Mouse (Mus musculus) midbrain, embryonic 13.5 days (tissue): Measurements from ENCODE around the gene Rad51b. TPM values are rescaled to one million over a fixed set of nuclear protein-coding genes. Genes with fewer than 3 reads are reported as not detected.

Experiments
- ATAC-seq: fragments of 200-750 bp; cut with Nextera tagmentation; 2 replicates; pipeline ENCODE4 v1.8.0; 2017; ENCODE audit warnings: mild to moderate bottlenecking, moderate TSS enrichment, moderate library complexity
- H3K27ac ChIP-seq: fragments of 300-500 bp; sonication (generic); 2 replicates; pipeline ENCODE4 v1.5.1; 2015; ENCODE audit warnings: inconsistent platforms, mild to moderate bottlenecking, moderate library complexity
- H3K27me3 ChIP-seq: fragments of 300-500 bp; sonication (generic); 2 replicates; pipeline ENCODE4 v1.6.1; 2015; ENCODE audit warnings: mild to moderate bottlenecking, inconsistent platforms
- H3K36me3 ChIP-seq: fragments of 300-500 bp; sonication (generic); 2 replicates; pipeline ENCODE4 v1.6.1; 2015; ENCODE audit warnings: mild to moderate bottlenecking, inconsistent platforms
- H3K4me1 ChIP-seq: fragments of 300-500 bp; sonication (generic); replicated peaks from 2 replicates; pipeline ENCODE4 v1.6.1; 2015; ENCODE audit warnings: inconsistent platforms
- H3K4me2 ChIP-seq: fragments of 300-500 bp; sonication (generic); replicated peaks from 2 replicates; pipeline ENCODE4 v1.6.1; 2015; ENCODE audit warnings: moderate library complexity, mild to moderate bottlenecking, inconsistent platforms
- H3K4me3 ChIP-seq: fragments of 300-500 bp; sonication (generic); replicated peaks from 2 replicates; pipeline ENCODE4 v1.5.1; 2015; ENCODE audit warnings: mild to moderate bottlenecking, inconsistent platforms
- H3K9ac ChIP-seq: fragments of 300-500 bp; sonication (generic); replicated peaks from 2 replicates; pipeline ENCODE4 v1.6.1; 2015; ENCODE audit warnings: mild to moderate bottlenecking, inconsistent platforms
- H3K9me3 ChIP-seq: fragments of 300-500 bp; sonication (generic); 2 replicates; pipeline ENCODE4 v1.6.1; 2016; ENCODE audit warnings: mild to moderate bottlenecking, inconsistent platforms
- WGBS: fragments of 180-500 bp; shearing (Covaris S2); methylation state at CpG from one replicate; pipeline ENCODE4 v1.1.7; 2015; 5-methylcytosine and 5-hydroxymethylcytosine counted together
- polyA plus RNA-seq: library from polyadenylated mRNA; unstranded; fragments of >200 nt; fragmentation: Nextera tagmentation; extraction: Ambion mirVana; gene quantifications from 2 replicates; pipeline ENCODE4 v1.2.1, GENCODE M21; 2015

Gene Rad51b
- polyA plus RNA-seq, 1 experiment from 2014 or later = 3.2 TPM

DNA sequence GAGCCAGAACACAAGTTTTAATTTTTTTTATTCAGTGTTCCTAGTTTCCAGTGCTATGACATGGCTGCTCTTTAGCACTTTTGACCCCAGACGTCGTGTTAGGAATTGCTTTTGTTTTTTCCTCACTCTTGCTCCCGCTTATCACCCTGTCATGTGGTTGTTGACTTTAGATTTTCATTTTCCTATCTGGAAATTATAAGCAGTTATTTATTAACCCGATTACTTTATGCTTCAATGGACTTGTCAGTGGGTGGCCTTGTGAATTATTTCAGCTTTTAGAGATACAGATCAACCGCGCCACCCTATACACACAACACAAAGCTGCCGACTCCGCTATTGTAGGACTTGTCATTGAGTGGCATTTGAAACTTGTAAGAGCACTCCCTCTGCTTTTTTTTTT is 228.8 kb downstream of the Rad51b start:
- no peak overlapping the region for H3K27ac ChIP-seq
- no peaks in the 10 kb centered on the region for H3K9me3 ChIP-seq
- 38% methylated on average over 8 of the region's 8 CpGs for WGBS
- no peak for ATAC-seq
- H3K4me3 ChIP-seq = no peak overlapping the region
- no peaks in the 10 kb centered on the region for H3K36me3 ChIP-seq
- no peaks in the 10 kb centered on the region for H3K27me3 ChIP-seq
- no peak overlapping the region for H3K4me2 ChIP-seq
- H3K4me1 ChIP-seq = peaks cover 7% of the 10 kb centered on the region
- H3K9ac ChIP-seq = no peak overlapping the region

GRCm38 (mm10) chr12:79527222-79527621 is 230.1 kb downstream of the Rad51b start:
- Histone ChIP-seq H3K36me3 (no peaks in the 10 kb centered on the region), H3K4me1 (peaks cover 17% of the 10 kb centered on the region), H3K9me3 (no peaks in the 10 kb centered on the region), H3K4me3 (no peak overlapping the region), H3K27ac (no peak overlapping the region), H3K27me3 (no peaks in the 10 kb centered on the region), H3K4me2 (no peak overlapping the region), H3K9ac (no peak overlapping the region)
- WGBS = 84% methylated on average over 3 of the region's 3 CpGs
- ATAC-seq = no peak

- no peak for ATAC-seq
- H3K9ac ChIP-seq = no peak overlapping the region
- H3K36me3 ChIP-seq = no peaks in the 10 kb centered on the region
- H3K4me3 ChIP-seq = no peak overlapping the region
- H3K27ac ChIP-seq = 0 out of 2 replicates have a peak overlapping the region, but pooled peaks have one; percentile 3
- H3K9me3 ChIP-seq = no peaks in the 10 kb centered on the region
- H3K4me2 ChIP-seq = no peak overlapping the region
- WGBS = 32% methylated on average over 10 of the region's 10 CpGs
- H3K27me3 ChIP-seq = no peaks in the 10 kb centered on the region
- peaks cover 25% of the 10 kb centered on the region for H3K4me1 ChIP-seq
These were observed 233.3 kb downstream of the Rad51b start for GRCm38 (mm10) chr12:79530275-79530902.

DNA sequence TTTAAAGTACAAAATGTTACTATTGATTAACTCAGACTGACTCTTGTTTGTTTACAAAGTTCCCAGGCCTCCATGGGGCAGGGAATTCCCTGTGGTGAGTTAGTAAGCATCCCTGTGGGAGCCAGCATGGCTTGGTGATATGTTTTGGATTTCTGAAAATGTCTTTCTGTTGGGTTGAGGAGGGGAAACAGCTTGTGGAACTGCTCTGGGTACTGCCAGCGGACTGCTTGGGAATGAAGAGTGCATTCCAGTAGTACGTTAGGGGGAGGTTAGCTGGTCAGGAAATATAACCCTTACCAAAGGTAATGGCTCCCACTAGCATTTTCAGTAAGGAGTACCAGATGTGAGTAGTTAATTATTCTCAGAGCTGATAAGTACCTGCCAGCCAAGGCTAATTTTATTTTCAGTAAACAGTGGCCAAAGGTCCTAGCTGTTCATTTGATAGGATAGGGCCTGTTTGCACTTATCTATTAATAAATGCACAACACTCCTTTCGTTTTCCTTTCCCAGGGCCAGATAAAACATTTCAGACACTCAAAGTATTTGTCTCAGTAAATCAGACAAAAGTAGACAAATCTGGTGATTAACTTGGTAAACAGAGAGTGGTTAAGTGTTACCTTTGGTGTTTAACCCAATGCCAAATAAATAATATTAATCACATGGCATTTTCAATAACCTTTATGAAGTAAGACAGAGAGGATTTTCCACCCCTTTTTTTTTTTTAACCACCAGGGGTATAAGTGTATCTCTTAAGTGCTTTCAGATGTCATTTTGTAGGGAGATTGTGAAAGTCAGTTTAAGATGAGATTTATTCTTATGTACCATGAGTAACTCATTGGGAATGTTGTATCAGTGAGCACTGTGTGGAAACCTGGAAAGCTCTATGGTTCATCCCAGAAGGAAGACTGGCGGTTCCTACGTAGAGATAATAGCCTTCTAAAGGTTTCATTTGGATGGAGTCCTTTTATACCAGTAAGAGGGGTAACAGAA is 235.0 kb downstream of the Rad51b start:
- WGBS = 84% methylated on average over 5 of the region's 5 CpGs
- Histone ChIP-seq H3K9ac (no peak overlapping the region), H3K4me2 (no peak overlapping the region), H3K4me3 (no peak overlapping the region), H3K4me1 (peaks cover 32% of the 10 kb centered on the region), H3K36me3 (no peaks in the 10 kb centered on the region), H3K27ac (no peak overlapping the region), H3K27me3 (no peaks in the 10 kb centered on the region), H3K9me3 (no peaks in the 10 kb centered on the region)
- no peak for ATAC-seq

GRCm38 (mm10) chr12:79534778-79535177 is 237.7 kb downstream of the Rad51b start:
- Histone ChIP-seq H3K4me1 (peaks cover 32% of the 10 kb centered on the region), H3K4me2 (no peak overlapping the region), H3K9ac (no peak overlapping the region), H3K36me3 (no peaks in the 10 kb centered on the region), H3K4me3 (no peak overlapping the region), H3K27ac (no peak overlapping the region), H3K9me3 (no peaks in the 10 kb centered on the region), H3K27me3 (no peaks in the 10 kb centered on the region)
- WGBS = 86% methylated on average over 1 of the region's 1 CpGs
- ATAC-seq = no peak

- Histone ChIP-seq H3K36me3 (no peaks in the 10 kb centered on the region), H3K4me3 (no peak overlapping the region), H3K4me2 (no peak overlapping the region), H3K4me1 (peaks cover 26% of the 10 kb centered on the region), H3K27ac (no peak overlapping the region), H3K9me3 (no peaks in the 10 kb centered on the region), H3K27me3 (no peaks in the 10 kb centered on the region), H3K9ac (no peak overlapping the region)
- ATAC-seq = no peak
- WGBS = 35% methylated on average over 9 of the region's 9 CpGs
These were observed 238.7 kb downstream of the Rad51b start for GRCm38 (mm10) chr12:79535532-79536437.

DNA sequence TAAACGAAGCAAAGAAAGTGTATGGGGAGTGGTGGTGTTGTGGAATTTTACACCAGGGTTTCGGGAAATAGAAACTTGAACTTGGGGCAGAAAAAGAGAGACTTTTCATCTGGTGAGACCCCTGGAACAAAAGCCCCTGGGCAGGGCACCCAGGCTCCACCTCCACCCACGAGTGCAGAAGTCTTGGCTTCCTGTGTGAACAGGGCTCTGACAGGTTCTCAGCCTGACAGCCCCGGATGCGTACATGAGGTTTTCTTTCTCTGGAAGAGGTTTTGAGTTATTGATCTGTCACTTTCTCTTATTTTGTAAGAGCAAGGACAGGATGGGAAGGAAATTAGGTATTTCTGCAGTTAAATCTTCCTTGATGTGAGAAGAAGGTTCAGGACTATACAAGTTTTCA is 243.1 kb downstream of the Rad51b start:
- H3K4me2 ChIP-seq = no peak overlapping the region
- peaks cover 9% of the 10 kb centered on the region for H3K4me1 ChIP-seq
- no peak overlapping the region for H3K9ac ChIP-seq
- no peak for ATAC-seq
- H3K4me3 ChIP-seq = no peak overlapping the region
- H3K27ac ChIP-seq = no peak overlapping the region
- 67% methylated on average over 5 of the region's 5 CpGs for WGBS
- no peaks in the 10 kb centered on the region for H3K9me3 ChIP-seq
- no peaks in the 10 kb centered on the region for H3K27me3 ChIP-seq
- H3K36me3 ChIP-seq = no peaks in the 10 kb centered on the region

DNA sequence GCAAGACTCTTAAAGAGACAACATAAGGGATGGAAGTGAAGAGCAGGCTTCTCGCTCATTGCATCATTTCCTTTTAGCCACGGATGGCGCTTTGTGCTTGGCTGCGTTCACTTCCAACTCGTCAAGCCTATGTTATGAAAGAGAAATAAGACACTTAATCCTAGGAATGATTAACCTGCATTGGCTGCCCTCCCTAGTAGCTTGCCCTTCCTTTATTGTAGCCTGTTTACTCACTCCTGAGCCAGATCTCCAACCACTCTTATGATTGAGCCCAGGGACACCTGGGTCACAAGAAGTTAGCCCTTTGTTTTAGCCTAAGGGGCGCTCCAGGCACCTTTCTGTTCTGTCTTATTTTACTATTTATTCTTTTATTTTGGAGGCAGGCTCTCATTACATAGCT is 244.5 kb downstream of the Rad51b start:
- no peak overlapping the region for H3K27ac ChIP-seq
- H3K9ac ChIP-seq = no peak overlapping the region
- no peaks in the 10 kb centered on the region for H3K27me3 ChIP-seq
- ATAC-seq = no peak
- 90% methylated on average over 6 of the region's 6 CpGs for WGBS
- no peaks in the 10 kb centered on the region for H3K36me3 ChIP-seq
- no peak overlapping the region for H3K4me3 ChIP-seq
- no peak overlapping the region for H3K4me2 ChIP-seq
- H3K9me3 ChIP-seq = no peaks in the 10 kb centered on the region
- no peaks in the 10 kb centered on the region for H3K4me1 ChIP-seq

GRCm38 (mm10) chr12:79545063-79545462 is 248.0 kb downstream of the Rad51b start:
- no peaks in the 10 kb centered on the region for H3K9me3 ChIP-seq
- no peaks in the 10 kb centered on the region for H3K4me1 ChIP-seq
- no peak overlapping the region for H3K27ac ChIP-seq
- no peak overlapping the region for H3K4me3 ChIP-seq
- WGBS = 83% methylated on average over 3 of the region's 3 CpGs
- ATAC-seq = no peak
- no peaks in the 10 kb centered on the region for H3K36me3 ChIP-seq
- no peak overlapping the region for H3K4me2 ChIP-seq
- H3K9ac ChIP-seq = no peak overlapping the region
- no peaks in the 10 kb centered on the region for H3K27me3 ChIP-seq

GRCm38 (mm10) chr12:79547556-79547955 is 250.5 kb downstream of the Rad51b start:
- H3K36me3 ChIP-seq = no peaks in the 10 kb centered on the region
- no peaks in the 10 kb centered on the region for H3K9me3 ChIP-seq
- H3K9ac ChIP-seq = no peak overlapping the region
- no peak for ATAC-seq
- no peaks in the 10 kb centered on the region for H3K4me1 ChIP-seq
- no peak overlapping the region for H3K4me3 ChIP-seq
- WGBS = 71% methylated on average over 6 of the region's 6 CpGs
- H3K27me3 ChIP-seq = no peaks in the 10 kb centered on the region
- no peak overlapping the region for H3K27ac ChIP-seq
- no peak overlapping the region for H3K4me2 ChIP-seq

DNA sequence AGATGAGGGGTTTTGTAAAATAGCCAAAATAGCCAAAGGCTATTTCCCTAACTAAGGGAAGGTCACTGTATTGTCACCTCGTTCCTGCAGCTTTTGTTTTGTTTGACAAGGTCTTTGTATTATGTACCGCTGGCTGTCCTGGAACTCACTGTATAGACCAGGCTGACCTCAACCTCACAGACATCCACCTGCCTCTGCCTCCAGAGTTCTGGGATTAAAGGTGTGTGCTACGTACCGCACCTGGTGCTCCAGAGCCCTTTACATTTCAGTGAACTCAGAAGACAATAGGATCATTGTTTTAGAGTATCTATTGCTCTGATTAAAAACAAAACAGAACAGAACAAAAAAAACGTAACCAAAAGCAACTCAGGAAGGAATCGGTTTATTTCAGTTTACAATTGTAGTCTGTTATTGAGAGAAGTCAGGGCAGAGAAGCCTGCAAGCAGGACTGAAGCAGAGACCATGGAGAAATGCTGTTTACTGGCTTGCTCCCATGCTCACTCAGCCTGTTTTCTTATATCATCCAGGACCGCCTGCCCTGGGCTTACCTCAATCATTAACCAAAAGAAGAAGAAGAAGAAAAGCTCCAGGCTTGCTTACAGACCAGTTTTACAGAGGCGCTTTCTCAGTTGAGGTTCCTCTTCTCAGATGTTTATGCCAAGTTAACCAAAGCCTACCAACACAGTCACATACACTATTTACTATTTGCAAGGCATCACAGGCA is 251.7 kb downstream of the Rad51b start:
- ATAC-seq = no peak
- Histone ChIP-seq H3K4me3 (no peak overlapping the region), H3K27ac (no peak overlapping the region), H3K4me2 (no peak overlapping the region), H3K27me3 (no peaks in the 10 kb centered on the region), H3K9ac (no peak overlapping the region), H3K36me3 (no peaks in the 10 kb centered on the region), H3K4me1 (no peaks in the 10 kb centered on the region), H3K9me3 (no peaks in the 10 kb centered on the region)
- 75% methylated on average over 8 of the region's 8 CpGs for WGBS
